Mouse (Mus musculus): ENCODE data around the gene Pde4d. TPM values are rescaled to one million over a fixed set of nuclear protein-coding genes. Genes with fewer than 3 reads are reported as not detected.

Gene Pde4d
- polyA plus RNA-seq, 1 experiment from 2014 or later = 19.0 TPM

DNA sequence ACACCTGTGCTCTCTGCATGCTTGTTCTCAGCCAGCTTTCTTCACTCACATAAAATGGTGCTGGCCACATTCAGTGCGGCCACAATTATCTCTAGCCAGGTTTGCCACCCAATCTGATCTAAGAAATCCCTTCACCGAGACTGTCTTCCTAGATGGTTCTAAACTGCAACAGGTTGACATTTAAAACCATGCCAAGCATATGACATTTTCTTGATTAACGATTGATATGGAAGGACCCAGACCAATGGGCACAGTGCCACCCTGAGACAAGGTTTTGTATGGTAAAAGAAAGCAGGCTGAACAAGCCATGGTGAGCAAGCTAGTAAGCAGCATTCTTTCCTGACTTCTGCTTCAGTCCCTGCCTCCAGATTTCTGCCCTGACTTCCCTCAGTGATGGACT, 18.0 kb upstream of the Pde4d start:
- no peak overlapping the region for H3K27ac ChIP-seq (ENCODE audit: low read depth, low read length)
- no peak overlapping the region for H3K4me2 ChIP-seq
- H3K36me3 ChIP-seq (ENCODE audit: control insufficient read depth, insufficient read depth, low read length) = no peaks in the 10 kb centered on the region
- no peaks in the 10 kb centered on the region for H3K27me3 ChIP-seq (replicated peaks; ENCODE audit: control insufficient read depth, insufficient read depth, low read length)
- 86% methylated on average over 3 of the region's 3 CpGs for WGBS
- H3K9me3 ChIP-seq (ENCODE audit: control insufficient read depth, low read length) = no peaks in the 10 kb centered on the region
- DNase-seq (ENCODE audit: low spot score) = no peak
- H3K9ac ChIP-seq (ENCODE audit: low read depth, low read length) = no peak overlapping the region
- H3K4me1 ChIP-seq (replicated peaks; ENCODE audit: control insufficient read depth, insufficient read depth, low read length) = no peaks in the 10 kb centered on the region
- no peak for ATAC-seq (replicated peaks; ENCODE audit: low FRiP score)
- no peak overlapping the region for H3K4me3 ChIP-seq (ENCODE audit: low read depth, low read length)

DNA sequence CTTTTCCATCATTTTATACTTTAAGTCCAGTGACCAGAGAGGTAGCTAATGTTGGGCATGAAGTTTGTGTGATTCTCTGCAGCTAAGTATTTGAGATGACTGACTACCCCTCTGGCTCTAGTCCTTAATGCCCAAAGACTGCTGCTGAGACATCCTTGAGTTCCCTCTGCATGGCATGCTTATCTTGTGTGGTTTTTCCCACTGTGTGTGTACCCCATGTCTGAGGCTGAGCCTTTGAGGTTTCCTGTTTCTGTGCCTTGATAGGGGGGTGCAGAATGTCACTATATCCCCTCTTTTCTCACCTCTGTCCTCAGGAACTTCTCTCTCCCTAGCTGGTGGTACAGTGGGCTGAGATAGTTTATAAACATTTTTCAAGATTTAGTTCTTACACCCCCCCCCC, 14.1 kb upstream of the Pde4d start:
- Histone ChIP-seq H3K4me2 (no peak overlapping the region), H3K9me3 (ENCODE audit: control insufficient read depth, low read length) (no peaks in the 10 kb centered on the region), H3K36me3 (ENCODE audit: control insufficient read depth, insufficient read depth, low read length) (no peaks in the 10 kb centered on the region), H3K27ac (ENCODE audit: low read depth, low read length) (no peak overlapping the region), H3K4me1 (replicated peaks; ENCODE audit: control insufficient read depth, insufficient read depth, low read length) (no peaks in the 10 kb centered on the region), H3K4me3 (ENCODE audit: low read depth, low read length) (no peak overlapping the region), H3K27me3 (replicated peaks; ENCODE audit: control insufficient read depth, insufficient read depth, low read length) (no peaks in the 10 kb centered on the region), H3K9ac (ENCODE audit: low read depth, low read length) (no peak overlapping the region)
- no peak for DNase-seq (ENCODE audit: low spot score)
- no peak for ATAC-seq (replicated peaks; ENCODE audit: low FRiP score)

DNA sequence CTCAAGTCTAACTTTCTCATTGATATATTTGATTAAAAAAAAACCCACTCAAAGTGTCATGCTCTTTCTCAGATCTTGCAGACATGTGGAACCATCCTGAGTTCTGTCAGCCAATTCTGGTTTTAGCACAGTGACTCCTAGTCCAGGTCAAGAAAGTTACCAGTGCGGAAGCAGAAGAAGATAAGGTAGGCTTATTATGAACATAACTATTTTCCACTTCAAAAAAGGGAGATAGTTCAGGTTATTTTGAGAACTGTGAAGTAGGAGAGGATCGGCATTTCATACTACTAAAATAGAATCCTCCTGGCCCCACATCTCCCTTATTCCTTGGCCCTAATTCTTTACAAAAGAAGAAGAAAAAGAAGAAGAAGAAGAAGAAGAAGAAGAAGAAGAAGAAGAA, 12.3 kb upstream of the Pde4d start:
- Histone ChIP-seq H3K36me3 (ENCODE audit: control insufficient read depth, insufficient read depth, low read length) (no peaks in the 10 kb centered on the region), H3K9ac (ENCODE audit: low read depth, low read length) (no peak overlapping the region), H3K27me3 (replicated peaks; ENCODE audit: control insufficient read depth, insufficient read depth, low read length) (no peaks in the 10 kb centered on the region), H3K9me3 (ENCODE audit: control insufficient read depth, low read length) (no peaks in the 10 kb centered on the region), H3K4me3 (ENCODE audit: low read depth, low read length) (no peak overlapping the region), H3K4me1 (replicated peaks; ENCODE audit: control insufficient read depth, insufficient read depth, low read length) (no peaks in the 10 kb centered on the region), H3K4me2 (no peak overlapping the region), H3K27ac (ENCODE audit: low read depth, low read length) (no peak overlapping the region)
- ATAC-seq (replicated peaks; ENCODE audit: low FRiP score) (no peak), DNase-seq (ENCODE audit: low spot score) (no peak)
- 80% methylated on average over 2 of the region's 2 CpGs for WGBS

DNA sequence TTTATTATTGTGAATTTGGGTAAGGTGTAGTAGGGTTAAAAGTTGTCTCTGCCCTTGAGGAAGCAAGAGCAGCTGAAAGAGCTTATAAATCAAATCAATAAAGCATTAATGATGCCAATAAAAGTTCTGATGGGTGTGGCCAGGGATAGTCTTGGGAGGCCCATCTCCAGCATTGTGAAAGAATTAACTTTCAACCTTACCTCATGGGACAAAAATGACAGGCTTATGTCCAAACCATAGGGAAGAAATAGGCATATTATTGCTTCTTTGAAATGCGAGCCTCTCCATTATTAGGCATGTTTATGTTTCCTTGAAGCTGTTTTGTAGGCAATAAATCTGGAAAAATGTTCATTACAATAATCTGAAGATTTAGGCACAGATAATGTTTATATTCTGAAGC, 10.7 kb upstream of the Pde4d start:
- no peak overlapping the region for H3K4me2 ChIP-seq
- no peak for ATAC-seq (replicated peaks; ENCODE audit: low FRiP score)
- no peak overlapping the region for H3K4me3 ChIP-seq (ENCODE audit: low read depth, low read length)
- no peaks in the 10 kb centered on the region for H3K4me1 ChIP-seq (replicated peaks; ENCODE audit: control insufficient read depth, insufficient read depth, low read length)
- H3K27me3 ChIP-seq (replicated peaks; ENCODE audit: control insufficient read depth, insufficient read depth, low read length) = no peaks in the 10 kb centered on the region
- 73% methylated on average over 1 of the region's 1 CpGs for WGBS
- no peaks in the 10 kb centered on the region for H3K36me3 ChIP-seq (ENCODE audit: control insufficient read depth, insufficient read depth, low read length)
- DNase-seq (ENCODE audit: low spot score) = no peak
- no peak overlapping the region for H3K9ac ChIP-seq (ENCODE audit: low read depth, low read length)
- no peak overlapping the region for H3K27ac ChIP-seq (ENCODE audit: low read depth, low read length)
- no peaks in the 10 kb centered on the region for H3K9me3 ChIP-seq (ENCODE audit: control insufficient read depth, low read length)

DNA sequence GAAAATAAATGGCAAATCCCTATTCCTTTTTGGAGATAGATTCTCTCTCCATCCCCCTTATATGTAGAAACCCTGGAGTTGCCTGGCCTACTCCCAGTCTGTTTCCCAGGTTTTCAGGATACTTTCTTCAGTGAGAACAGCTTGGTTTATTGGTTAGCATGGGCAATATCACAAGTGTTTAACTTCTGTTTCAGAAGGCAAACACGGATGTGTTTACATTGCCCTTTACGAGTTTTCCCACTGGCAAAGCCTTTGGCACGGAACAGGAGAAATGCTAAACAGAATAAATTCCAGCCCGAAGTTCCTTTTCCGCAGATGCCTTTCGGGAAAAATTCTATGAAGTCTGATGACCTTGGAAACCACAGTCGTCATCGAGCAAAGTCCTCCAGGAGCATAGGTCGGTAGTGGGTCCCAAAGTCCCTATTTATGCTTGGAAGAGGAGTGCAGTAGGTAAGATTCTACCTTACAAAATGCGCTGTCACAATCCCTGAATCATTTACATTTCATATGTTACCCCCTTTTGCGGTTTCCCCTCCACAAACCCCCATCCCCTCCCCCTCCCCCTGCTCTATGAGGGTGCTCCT, 1.3 kb upstream of the Pde4d start:
- Histone ChIP-seq H3K4me1 (replicated peaks; ENCODE audit: control insufficient read depth, insufficient read depth, low read length) (peaks cover 9% of the 10 kb centered on the region), H3K4me2 (no peak overlapping the region), H3K27me3 (replicated peaks; ENCODE audit: control insufficient read depth, insufficient read depth, low read length) (no peaks in the 10 kb centered on the region), H3K4me3 (ENCODE audit: low read depth, low read length) (no peak overlapping the region), H3K9ac (ENCODE audit: low read depth, low read length) (no peak overlapping the region), H3K9me3 (ENCODE audit: control insufficient read depth, low read length) (no peaks in the 10 kb centered on the region), H3K36me3 (ENCODE audit: control insufficient read depth, insufficient read depth, low read length) (no peaks in the 10 kb centered on the region), H3K27ac (ENCODE audit: low read depth, low read length) (no peak overlapping the region)
- no peak for DNase-seq (ENCODE audit: low spot score)
- 67% methylated on average over 11 of the region's 11 CpGs for WGBS
- no peak for ATAC-seq (replicated peaks; ENCODE audit: low FRiP score)

DNA sequence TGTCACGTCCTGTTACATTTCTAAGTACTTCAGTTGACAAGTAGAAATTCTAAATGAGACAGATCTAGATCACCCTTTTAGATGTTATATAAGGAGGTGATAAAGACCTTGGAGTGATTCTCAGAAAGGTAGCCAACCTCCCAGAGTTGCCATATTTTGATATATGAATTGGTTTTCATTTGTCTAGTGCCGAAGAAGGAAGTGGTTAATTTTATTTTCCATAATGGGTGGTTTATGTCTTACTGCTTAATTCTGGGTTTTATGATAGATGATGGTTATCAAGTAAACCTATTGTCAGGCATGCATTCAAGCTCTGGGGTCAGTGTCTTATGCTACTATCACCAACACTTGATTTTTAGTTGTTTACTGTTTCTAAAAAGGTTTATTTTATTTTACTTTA, 1.4 kb downstream of the Pde4d start:
- Histone ChIP-seq H3K9ac (ENCODE audit: low read depth, low read length) (no peak overlapping the region), H3K4me3 (ENCODE audit: low read depth, low read length) (no peak overlapping the region), H3K36me3 (ENCODE audit: control insufficient read depth, insufficient read depth, low read length) (no peaks in the 10 kb centered on the region), H3K4me2 (no peak overlapping the region), H3K4me1 (replicated peaks; ENCODE audit: control insufficient read depth, insufficient read depth, low read length) (peaks cover 9% of the 10 kb centered on the region), H3K9me3 (ENCODE audit: control insufficient read depth, low read length) (no peaks in the 10 kb centered on the region), H3K27ac (ENCODE audit: low read depth, low read length) (no peak overlapping the region), H3K27me3 (replicated peaks; ENCODE audit: control insufficient read depth, insufficient read depth, low read length) (no peaks in the 10 kb centered on the region)
- ATAC-seq (replicated peaks; ENCODE audit: low FRiP score) (no peak), DNase-seq (ENCODE audit: low spot score) (no peak)
- 78% methylated on average over 2 of the region's 2 CpGs for WGBS

DNA sequence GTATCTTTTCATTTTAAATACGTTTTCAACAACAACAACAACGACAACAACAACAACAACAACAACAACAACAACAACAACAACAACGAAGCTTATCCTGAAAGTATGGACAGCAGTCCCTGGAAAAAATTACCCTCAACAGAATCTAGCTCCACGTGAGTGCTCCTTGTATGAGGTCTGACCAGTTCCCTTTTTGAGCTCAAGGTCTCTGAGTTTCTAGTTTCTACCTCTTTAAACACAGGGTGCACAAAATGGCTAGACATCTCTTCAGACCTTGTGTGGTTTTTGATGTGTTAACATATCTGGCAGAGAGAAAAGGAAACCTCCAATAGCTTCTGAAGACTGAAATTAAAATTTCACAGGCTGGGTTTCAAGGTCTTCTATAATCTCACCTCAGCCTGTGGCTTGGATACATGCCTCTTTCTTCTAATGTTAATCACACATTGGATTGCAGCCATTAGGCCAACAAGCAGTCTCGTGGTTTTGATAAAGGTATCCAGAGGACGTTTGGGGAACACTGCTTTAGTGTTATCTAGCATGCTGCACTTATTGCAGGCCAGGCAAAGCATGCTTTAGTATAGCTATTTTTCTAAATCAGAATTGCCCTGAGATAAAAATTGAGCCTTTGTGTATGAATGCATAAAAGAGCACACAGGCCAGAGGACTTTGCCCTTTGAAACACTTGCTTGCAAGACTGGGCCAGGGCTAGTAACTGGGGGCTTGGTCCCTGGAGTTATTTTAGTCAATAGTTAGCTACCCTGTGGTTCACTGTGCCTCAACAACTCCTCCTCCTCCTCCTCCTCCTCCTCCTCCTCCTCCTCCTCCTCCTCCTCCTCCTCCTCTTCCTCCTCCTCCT, 3.5 kb downstream of the Pde4d start:
- 51% methylated on average over 6 of the region's 6 CpGs for WGBS
- no peaks in the 10 kb centered on the region for H3K27me3 ChIP-seq (replicated peaks; ENCODE audit: control insufficient read depth, insufficient read depth, low read length)
- H3K36me3 ChIP-seq (ENCODE audit: control insufficient read depth, insufficient read depth, low read length) = no peaks in the 10 kb centered on the region
- ATAC-seq (replicated peaks; ENCODE audit: low FRiP score) (no peak), DNase-seq (ENCODE audit: low spot score) (no peak)
- no peak overlapping the region for H3K4me3 ChIP-seq (ENCODE audit: low read depth, low read length)
- H3K9ac ChIP-seq (ENCODE audit: low read depth, low read length) = no peak overlapping the region
- no peaks in the 10 kb centered on the region for H3K9me3 ChIP-seq (ENCODE audit: control insufficient read depth, low read length)
- no peak overlapping the region for H3K27ac ChIP-seq (ENCODE audit: low read depth, low read length)
- H3K4me1 ChIP-seq (replicated peaks; ENCODE audit: control insufficient read depth, insufficient read depth, low read length) = peaks cover 9% of the 10 kb centered on the region
- H3K4me2 ChIP-seq = no peak overlapping the region

DNA sequence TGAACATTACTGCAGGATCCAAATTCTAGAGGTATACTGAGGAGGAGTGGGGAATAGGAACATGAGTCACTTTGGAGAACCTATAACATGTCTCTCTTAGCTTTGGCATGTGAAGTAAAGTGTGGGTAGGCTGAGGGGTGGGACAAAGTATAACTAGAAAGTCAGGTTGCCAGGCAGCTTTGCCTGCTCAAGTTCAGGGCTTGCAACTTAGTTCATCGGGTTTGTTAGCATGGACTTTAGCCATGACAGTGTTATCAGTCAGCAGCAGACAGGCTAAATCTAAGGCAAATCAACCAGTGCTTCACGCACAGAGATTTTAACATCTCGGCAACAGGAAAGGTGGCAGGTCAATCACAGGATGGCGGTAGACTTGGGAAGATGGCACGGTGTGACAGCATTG, 12.8 kb downstream of the Pde4d start:
- Histone ChIP-seq H3K4me1 (replicated peaks; ENCODE audit: control insufficient read depth, insufficient read depth, low read length) (no peaks in the 10 kb centered on the region), H3K9me3 (ENCODE audit: control insufficient read depth, low read length) (no peaks in the 10 kb centered on the region), H3K9ac (ENCODE audit: low read depth, low read length) (no peak overlapping the region), H3K4me2 (no peak overlapping the region), H3K36me3 (ENCODE audit: control insufficient read depth, insufficient read depth, low read length) (no peaks in the 10 kb centered on the region), H3K4me3 (ENCODE audit: low read depth, low read length) (no peak overlapping the region), H3K27ac (ENCODE audit: low read depth, low read length) (no peak overlapping the region), H3K27me3 (replicated peaks; ENCODE audit: control insufficient read depth, insufficient read depth, low read length) (no peaks in the 10 kb centered on the region)
- DNase-seq (ENCODE audit: low spot score) (no peak), ATAC-seq (replicated peaks; ENCODE audit: low FRiP score) (no peak; the same call in 1 of the 2 replicates)
- WGBS = 72% methylated on average over 5 of the region's 5 CpGs

DNA sequence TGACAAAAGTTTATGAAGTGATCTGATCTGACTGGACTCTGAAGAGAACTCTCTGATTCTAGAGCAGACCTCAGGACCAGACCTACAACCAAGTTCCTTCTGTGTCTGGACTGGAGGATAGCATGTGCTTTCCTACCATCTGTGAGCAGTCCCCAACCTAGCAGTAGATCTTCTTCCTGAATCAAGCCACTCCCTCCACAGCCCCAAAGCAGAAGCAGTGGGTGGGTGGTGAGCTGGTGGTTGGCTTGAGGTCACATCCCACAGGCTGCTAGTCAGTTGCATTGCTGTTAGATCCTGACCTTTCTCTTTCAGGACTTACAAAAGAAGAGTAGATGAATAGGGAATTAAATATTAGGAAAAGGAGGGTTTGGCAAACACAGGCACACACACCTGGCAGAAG, 16.0 kb downstream of the Pde4d start:
- ATAC-seq (replicated peaks; ENCODE audit: low FRiP score) = no peak
- no peaks in the 10 kb centered on the region for H3K27me3 ChIP-seq (replicated peaks; ENCODE audit: control insufficient read depth, insufficient read depth, low read length)

More for the DNA sequence above, 16.0 kb downstream of the Pde4d start:
- Histone ChIP-seq H3K36me3 (ENCODE audit: control insufficient read depth, insufficient read depth, low read length) (no peaks in the 10 kb centered on the region), H3K4me3 (ENCODE audit: low read depth, low read length) (no peak overlapping the region), H3K27ac (ENCODE audit: low read depth, low read length) (no peak overlapping the region), H3K4me1 (replicated peaks; ENCODE audit: control insufficient read depth, insufficient read depth, low read length) (no peaks in the 10 kb centered on the region), H3K9ac (ENCODE audit: low read depth, low read length) (no peak overlapping the region), H3K4me2 (no peak overlapping the region), H3K9me3 (ENCODE audit: control insufficient read depth, low read length) (no peaks in the 10 kb centered on the region)
- no peak for DNase-seq (ENCODE audit: low spot score)
